Mouse (Mus musculus): ENCODE results near the gene B3gnt2. TPM values are rescaled to one million over a fixed set of nuclear protein-coding genes. Genes with fewer than 3 reads are reported as not detected.

B3gnt2 gene
- polyA plus RNA-seq (2017; shearing (Covaris generic)), result 10 to 100 TPM; 39.9 to 54.2 TPM

GRCm38 (mm10) chr11:22860335-22861227 lies at the start of gene B3gnt2:
TSS of gene B3gnt2 (minus strand) at chr11:22860961.

Other genes with a start within 250 kb of the B3gnt2 start
- 1 to 10 TPM; 1.5 to 2.5 TPM for gene Zrsr1, start 111.0 kb upstream of the B3gnt2 start, polyA plus RNA-seq (2017; shearing (Covaris generic))
- gene Gm28048, start 121.1 kb upstream of the B3gnt2 start, polyA plus RNA-seq (2017; shearing (Covaris generic)), result 100 to 1,000 TPM in 1 of 2 experiments, 10 to 100 TPM in 1; 78.9 to 132 TPM
- gene Commd1, start 121.4 kb upstream of the B3gnt2 start, polyA plus RNA-seq (2017; shearing (Covaris generic)), result 10 to 100 TPM; 58.8 to 62.6 TPM
- gene Cct4, start 129.6 kb upstream of the B3gnt2 start, polyA plus RNA-seq (2017; shearing (Covaris generic)), result 100 to 1,000 TPM; 210 to 216 TPM
- 1 to 10 TPM in 1 of 2 experiments, under 1 TPM in 1; 0.28 to 1.1 TPM for gene Fam161a, start 146.6 kb upstream of the B3gnt2 start, polyA plus RNA-seq (2017; shearing (Covaris generic))